Mouse (Mus musculus) retina, postnatal 7 days (tissue): ENCODE results near the gene Hint2.

Experiments
- DNase-seq: peaks from one replicate; pipeline ENCODE4 v3.0.0-alpha.2; 2012; ENCODE audit warnings: low read depth, low spot score

Gene Hint2

GRCm38 (mm10) chr4:43655656-43656338 is 469 bp downstream of the Hint2 start:
- no peak for DNase-seq

- DNase-seq = no peak
Observed at GRCm38 (mm10) chr4:43653161-43654015, 2.9 kb downstream of the Hint2 start, which contains the start of gene Spag8. TSS of gene Spag8 (minus strand) at chr4:43653594.

- DNase-seq = no peak
Observed at GRCm38 (mm10) chr4:43652726-43653125, 3.5 kb downstream of the Hint2 start.

- DNase-seq = no peak
Observed at GRCm38 (mm10) chr4:43649783-43650182, 6.5 kb downstream of the Hint2 start.

GRCm38 (mm10) chr4:43640491-43640890 is 15.8 kb downstream of the Hint2 start:
- DNase-seq = no peak

- no peak for DNase-seq
Observed at GRCm38 (mm10) chr4:43640076-43640475, 16.2 kb downstream of the Hint2 start.

- no peak for DNase-seq
Observed at GRCm38 (mm10) chr4:43636751-43637150, 19.5 kb downstream of the Hint2 start.

- DNase-seq = no peak
Observed at GRCm38 (mm10) chr4:43634621-43635374, 21.5 kb downstream of the Hint2 start.

GRCm38 (mm10) chr4:43633736-43634135 is 22.5 kb downstream of the Hint2 start:
- DNase-seq = no peak

GRCm38 (mm10) chr4:43633296-43633695 is 23.0 kb downstream of the Hint2 start:
- no peak for DNase-seq

GRCm38 (mm10) chr4:43631956-43632920 is 24.0 kb downstream of the Hint2 start:
- DNase-seq = no peak

GRCm38 (mm10) chr4:43631046-43631955 is 25.0 kb downstream of the Hint2 start, which contains the start of gene Npr2:
TSS of gene Npr2 (plus strand) at chr4:43631935.
- no peak for DNase-seq

- DNase-seq = no peak
Observed at GRCm38 (mm10) chr4:43630671-43631045, 25.6 kb downstream of the Hint2 start.

GRCm38 (mm10) chr4:43630030-43630581 is 26.2 kb downstream of the Hint2 start:
- DNase-seq = peak; percentile 81

- no peak for DNase-seq
Observed at GRCm38 (mm10) chr4:43629106-43629817, 27.0 kb downstream of the Hint2 start.

GRCm38 (mm10) chr4:43620146-43620778 is 36.0 kb downstream of the Hint2 start:
- DNase-seq = no peak

- no peak for DNase-seq
Observed at GRCm38 (mm10) chr4:43613060-43613730, 43.1 kb downstream of the Hint2 start.

- no peak for DNase-seq
Observed at GRCm38 (mm10) chr4:43612534-43612933, 43.7 kb downstream of the Hint2 start.
